Mouse (Mus musculus) megakaryocyte, embryonic 14.5 days (primary cell): ENCODE measurements at regions not wholly inside any gene's neighbourhood (a gene's known extent, or its start where the extent isn't known, plus 50 kb on each side); places are given as distances from the start of the nearest gene placed in this dataset.

Experiments used
- FLI1 ChIP-seq: IDR thresholded peaks from 2 replicates; pipeline ENCODE4 v1.6.1; 2012; ENCODE audit warnings: low read length, inconsistent platforms, mixed read lengths
- GATA1 ChIP-seq: IDR thresholded peaks from 3 replicates; pipeline ENCODE4 v1.6.1; 2012; ENCODE audit warnings: mixed read lengths, low read length, inconsistent platforms, borderline replicate concordance

GRCm38 (mm10) chr16:7649771-7650170 is 775.2 kb downstream of the Tmem114 start:
- no peak for TF ChIP-seq GATA1
- TF ChIP-seq FLI1, result no peak
